Mouse (Mus musculus) lung, postnatal 0 days (tissue): ENCODE measurements at regions not wholly inside any gene's neighbourhood (a gene's known extent, or its start where the extent isn't known, plus 50 kb on each side); places are given as distances from the start of the nearest gene placed in this dataset.
A peak's percentile ranks its signal among the peaks of the same experiment; 100 is the strongest.

ENCODE experiments used
- CTCF ChIP-seq: IDR thresholded peaks from 2 replicates; pipeline ENCODE4 v1.5.1; 2016; ENCODE audit warnings: antibody characterized with exemption, mild to moderate bottlenecking
- EP300 ChIP-seq: IDR thresholded peaks from 2 replicates; pipeline ENCODE4 v1.6.1; 2016; ENCODE audit warnings: antibody characterized with exemption, mild to moderate bottlenecking, control low read depth

GRCm38 (mm10) chr10:46057362-46058198 is 480.0 kb downstream of the Hace1 start:
- no peak for TF ChIP-seq EP300
- peak; percentile 78 for TF ChIP-seq CTCF
